Mouse (Mus musculus) forebrain, embryonic 13.5 days (tissue): ENCODE data around the gene Dirc2. TPM values are rescaled to one million over a fixed set of nuclear protein-coding genes. Genes with fewer than 3 reads are reported as not detected.

ENCODE experiments used
- ATAC-seq: fragments of 200-750 bp; cut with Nextera tagmentation; 2 replicates; pipeline ENCODE4 v1.8.0; 2017
- H3K27ac ChIP-seq: fragments of 300-500 bp; sonication (generic); 2 replicates; pipeline ENCODE4 v1.5.1; 2015; ENCODE audit warnings: inconsistent platforms, mild to moderate bottlenecking, moderate library complexity
- H3K27me3 ChIP-seq: fragments of 300-500 bp; sonication (generic); 2 replicates; pipeline ENCODE4 v1.6.1; 2015; ENCODE audit warnings: mild to moderate bottlenecking, inconsistent platforms
- H3K36me3 ChIP-seq: fragments of 300-500 bp; sonication (generic); 2 replicates; pipeline ENCODE4 v1.6.1; 2015; ENCODE audit warnings: mild to moderate bottlenecking, inconsistent platforms; ENCODE audit not compliant: poor library complexity, severe bottlenecking
- H3K4me1 ChIP-seq: fragments of 300-500 bp; sonication (generic); 2 replicates; pipeline ENCODE4 v1.6.1; 2015; ENCODE audit warnings: inconsistent platforms
- H3K4me2 ChIP-seq: fragments of 300-500 bp; sonication (generic); 2 replicates; pipeline ENCODE4 v1.6.1; 2015; ENCODE audit warnings: inconsistent platforms, mild to moderate bottlenecking, moderate library complexity
- H3K4me3 ChIP-seq: fragments of 300-500 bp; sonication (generic); 2 replicates; pipeline ENCODE4 v1.5.1; 2015; ENCODE audit warnings: mild to moderate bottlenecking, inconsistent platforms
- H3K9ac ChIP-seq: fragments of 300-500 bp; sonication (generic); 2 replicates; pipeline ENCODE4 v1.6.1; 2015; ENCODE audit warnings: mild to moderate bottlenecking, inconsistent platforms
- H3K9me3 ChIP-seq: fragments of 300-500 bp; sonication (generic); replicated peaks from 2 replicates; pipeline ENCODE4 v1.6.1; 2016; ENCODE audit warnings: inconsistent platforms
- WGBS: fragments of 180-500 bp; shearing (Covaris S2); methylation state at CpG from one replicate; pipeline ENCODE4 v1.1.7; 2015; 5-methylcytosine and 5-hydroxymethylcytosine counted together
- polyA plus RNA-seq: library from polyadenylated mRNA; unstranded; fragments of >200 nt; fragmentation: Nextera tagmentation; extraction: Ambion mirVana; gene quantifications from 2 replicates; pipeline ENCODE4 v1.2.1, GENCODE M21; 2015

The Dirc2 gene
- polyA plus RNA-seq, 1 experiment from 2014 or later = 23.8 TPM

GRCm38 (mm10) chr16:35701823-35702222 is 67.3 kb downstream of the Dirc2 start:
- H3K9ac ChIP-seq = no peak overlapping the region
- no peaks in the 10 kb centered on the region for H3K4me1 ChIP-seq
- no peak overlapping the region for H3K27ac ChIP-seq
- no peak for ATAC-seq
- H3K4me3 ChIP-seq = no peak overlapping the region
- H3K36me3 ChIP-seq = peaks cover 24% of the 10 kb centered on the region
- H3K27me3 ChIP-seq = no peaks in the 10 kb centered on the region
- WGBS = 87% methylated on average over 11 of the region's 11 CpGs
- no peak overlapping the region for H3K4me2 ChIP-seq
- H3K9me3 ChIP-seq = no peaks in the 10 kb centered on the region

GRCm38 (mm10) chr16:35696103-35696502 is 73.1 kb downstream of the Dirc2 start:
- Histone ChIP-seq H3K27me3 (no peaks in the 10 kb centered on the region), H3K36me3 (peaks cover 27% of the 10 kb centered on the region), H3K9me3 (no peaks in the 10 kb centered on the region), H3K9ac (no peak overlapping the region), H3K4me3 (no peak overlapping the region), H3K4me2 (no peak overlapping the region), H3K4me1 (no peaks in the 10 kb centered on the region), H3K27ac (no peak overlapping the region)
- ATAC-seq = no peak
- WGBS = 96% methylated on average over 2 of the region's 2 CpGs

DNA sequence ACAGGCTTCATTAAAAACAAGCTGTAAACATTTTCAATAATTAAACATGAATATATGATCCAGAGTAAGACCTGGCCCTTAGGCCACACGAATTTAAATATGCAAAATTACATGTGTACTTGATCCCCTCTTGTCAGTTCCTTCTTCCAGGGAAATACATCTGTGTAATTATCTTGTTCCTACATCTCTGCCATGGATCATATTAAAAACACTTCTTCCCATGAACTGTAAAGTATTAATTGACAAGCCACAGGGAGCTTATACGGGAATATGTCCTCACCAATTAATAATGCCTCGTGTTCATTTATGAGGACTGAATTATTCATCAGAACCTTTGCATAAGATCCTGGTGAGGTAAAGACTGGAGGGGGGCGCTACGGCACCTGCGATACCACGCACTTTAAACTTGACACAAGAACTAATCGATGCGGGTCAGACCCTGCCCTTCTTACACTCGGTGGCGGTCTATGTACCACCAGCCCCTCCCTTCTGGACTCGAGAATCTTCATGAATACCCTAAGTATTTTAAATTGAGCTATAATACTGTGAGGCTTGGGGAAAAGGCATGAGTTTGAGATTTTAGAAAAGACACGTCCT is 74.8 kb downstream of the Dirc2 start:
- H3K27ac ChIP-seq = no peak overlapping the region
- H3K27me3 ChIP-seq = no peaks in the 10 kb centered on the region
- H3K9ac ChIP-seq = no peak overlapping the region
- no peak overlapping the region for H3K4me2 ChIP-seq
- peaks cover 27% of the 10 kb centered on the region for H3K36me3 ChIP-seq
- no peaks in the 10 kb centered on the region for H3K4me1 ChIP-seq
- no peak for ATAC-seq
- H3K4me3 ChIP-seq = no peak overlapping the region
- H3K9me3 ChIP-seq = no peaks in the 10 kb centered on the region
- 79% methylated on average over 13 of the region's 13 CpGs for WGBS

DNA sequence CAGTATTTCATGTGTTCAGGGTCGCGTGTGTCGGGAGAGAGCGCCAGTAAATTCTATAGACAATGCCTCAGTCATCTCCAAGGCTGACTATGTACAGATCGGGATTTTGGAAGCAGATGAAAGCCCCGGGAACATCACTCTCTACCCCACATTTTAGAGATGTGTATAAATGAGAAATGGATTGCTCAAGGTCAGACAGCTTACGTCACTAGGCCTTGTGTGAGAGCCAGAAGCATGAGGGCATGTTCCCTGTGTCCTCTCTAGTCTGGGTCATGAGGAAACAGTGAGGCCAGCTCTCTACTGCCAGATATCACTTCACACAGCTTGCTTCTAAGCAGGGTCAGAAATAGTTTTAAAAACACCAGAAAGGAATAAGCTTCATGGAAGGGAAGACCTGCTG is 77.5 kb downstream of the Dirc2 start:
- WGBS = 91% methylated on average over 7 of the region's 7 CpGs
- Histone ChIP-seq H3K27me3 (no peaks in the 10 kb centered on the region), H3K4me1 (0 out of 2 replicates have a peak, but pooled peaks cover 5% of the 10 kb centered on the region), H3K36me3 (peaks cover 18% of the 10 kb centered on the region), H3K4me2 (no peak overlapping the region), H3K4me3 (no peak overlapping the region), H3K9ac (no peak overlapping the region), H3K27ac (no peak overlapping the region), H3K9me3 (no peaks in the 10 kb centered on the region)
- ATAC-seq = no peak

DNA sequence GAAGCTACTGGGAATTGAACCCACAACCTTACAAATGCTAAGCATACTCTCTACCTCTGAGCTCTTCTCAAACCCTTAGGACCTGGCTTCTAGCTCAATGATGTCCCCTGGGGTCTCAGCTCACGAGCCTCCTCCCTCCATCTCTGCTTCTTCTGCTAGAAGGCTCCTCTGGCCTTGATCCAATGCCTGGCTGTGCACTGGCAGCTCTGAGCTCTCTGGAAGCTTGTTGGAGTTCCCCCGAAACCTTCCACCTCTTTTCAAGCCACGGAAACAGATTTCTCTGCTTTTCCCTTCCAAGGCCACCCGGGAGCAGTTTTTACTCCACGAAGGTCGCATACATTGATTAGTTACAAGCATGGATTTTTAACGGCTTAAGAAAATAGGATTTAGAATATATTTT is 82.7 kb downstream of the Dirc2 start:
- no peak overlapping the region for H3K27ac ChIP-seq

GRCm38 (mm10) chr16:35685027-35685426 is 84.1 kb downstream of the Dirc2 start:
- ATAC-seq = no peak
- 85% methylated on average over 13 of the region's 13 CpGs for WGBS
- H3K4me2 ChIP-seq = no peak overlapping the region

More for the DNA sequence above, 82.7 kb downstream of the Dirc2 start:
- Histone ChIP-seq H3K4me3 (no peak overlapping the region), H3K9me3 (no peaks in the 10 kb centered on the region), H3K9ac (no peak overlapping the region), H3K27me3 (no peaks in the 10 kb centered on the region), H3K4me1 (0 out of 2 replicates have a peak, but pooled peaks cover 8% of the 10 kb centered on the region), H3K36me3 (no peaks in the 10 kb centered on the region), H3K4me2 (no peak overlapping the region)
- WGBS = 78% methylated on average over 7 of the region's 7 CpGs
- no peak for ATAC-seq

GRCm38 (mm10) chr16:35681327-35682108 is 87.6 kb downstream of the Dirc2 start:
- Histone ChIP-seq H3K9ac (no peak overlapping the region), H3K36me3 (no peaks in the 10 kb centered on the region), H3K9me3 (no peaks in the 10 kb centered on the region), H3K4me2 (no peak overlapping the region), H3K27me3 (no peaks in the 10 kb centered on the region), H3K4me3 (no peak overlapping the region), H3K27ac (no peak overlapping the region), H3K4me1 (0 out of 2 replicates have a peak, but pooled peaks cover 3% of the 10 kb centered on the region)
- ATAC-seq = no peak
- WGBS = 80% methylated on average over 17 of the region's 17 CpGs

More at GRCm38 (mm10) chr16:35685027-35685426, 84.1 kb downstream of the Dirc2 start:
- Histone ChIP-seq H3K4me3 (no peak overlapping the region), H3K27me3 (no peaks in the 10 kb centered on the region), H3K36me3 (no peaks in the 10 kb centered on the region), H3K4me1 (0 out of 2 replicates have a peak, but pooled peaks cover 8% of the 10 kb centered on the region), H3K9ac (no peak overlapping the region), H3K27ac (no peak overlapping the region), H3K9me3 (no peaks in the 10 kb centered on the region)

GRCm38 (mm10) chr16:35678476-35678875 is 90.7 kb downstream of the Dirc2 start:
- H3K9me3 ChIP-seq = no peaks in the 10 kb centered on the region
- 36% methylated on average over 3 of the region's 3 CpGs for WGBS
- H3K4me3 ChIP-seq = no peak overlapping the region
- H3K27ac ChIP-seq = no peak overlapping the region
- H3K4me1 ChIP-seq = no peaks in the 10 kb centered on the region
- H3K36me3 ChIP-seq = no peaks in the 10 kb centered on the region
- H3K4me2 ChIP-seq = no peak overlapping the region
- no peaks in the 10 kb centered on the region for H3K27me3 ChIP-seq
- no peak for ATAC-seq
- no peak overlapping the region for H3K9ac ChIP-seq

DNA sequence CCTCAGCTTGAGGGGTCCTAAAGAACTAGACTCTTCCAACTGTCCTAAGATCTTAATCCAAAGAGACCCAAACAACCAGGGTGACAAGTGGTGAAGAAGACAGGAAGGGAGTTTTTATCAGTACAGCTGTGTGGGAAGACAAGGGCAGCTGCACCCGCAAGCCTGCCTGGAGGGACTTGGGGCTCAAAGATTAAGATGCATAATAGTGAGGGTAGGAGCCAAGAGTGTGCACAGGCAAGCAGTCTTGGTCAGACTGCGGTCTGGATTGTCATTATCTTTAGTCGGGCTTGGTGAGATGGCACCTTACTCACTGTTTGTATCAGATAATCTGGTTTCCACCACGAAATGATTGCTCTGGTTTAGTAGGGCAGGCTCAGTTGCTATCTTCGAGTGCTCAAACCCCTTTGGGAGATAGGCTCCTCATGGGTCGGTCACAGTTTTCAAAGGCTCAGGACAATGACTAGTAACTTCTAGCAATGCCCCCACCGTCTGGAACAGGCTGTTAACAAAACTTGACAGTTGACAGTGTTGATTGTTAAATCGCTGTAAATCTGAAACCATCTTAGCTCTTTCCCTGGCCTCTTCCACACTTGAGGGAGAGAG is 91.5 kb downstream of the Dirc2 start:
- ATAC-seq = no peak
- Histone ChIP-seq H3K4me3 (no peak overlapping the region), H3K27me3 (no peaks in the 10 kb centered on the region), H3K4me2 (no peak overlapping the region), H3K9me3 (no peaks in the 10 kb centered on the region), H3K36me3 (no peaks in the 10 kb centered on the region), H3K27ac (no peak overlapping the region), H3K9ac (no peak overlapping the region), H3K4me1 (no peaks in the 10 kb centered on the region)
- WGBS = 81% methylated on average over 8 of the region's 8 CpGs

DNA sequence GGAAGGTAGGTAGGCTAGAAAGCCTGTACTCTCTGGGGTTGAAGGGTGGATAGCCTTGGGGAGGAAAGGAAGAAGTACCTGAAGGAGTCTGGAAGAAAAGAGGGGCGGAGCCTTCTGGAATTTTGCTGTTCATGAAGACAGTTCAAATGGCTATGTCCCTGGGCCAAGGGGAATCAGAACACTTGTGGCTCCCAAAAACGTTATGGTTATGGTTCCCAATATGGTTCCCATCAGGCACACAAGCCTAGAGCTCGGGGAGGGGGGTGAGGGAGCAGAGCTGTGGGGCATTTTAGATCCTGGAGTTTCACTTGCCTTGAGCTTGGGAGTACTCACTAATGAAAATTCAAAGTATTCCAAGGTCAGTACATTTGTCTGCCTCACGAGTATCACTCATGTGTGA is 104.3 kb downstream of the Dirc2 start:
- WGBS = 90% methylated on average over 4 of the region's 4 CpGs
- no peaks in the 10 kb centered on the region for H3K9me3 ChIP-seq
- H3K9ac ChIP-seq = no peak overlapping the region
- H3K4me3 ChIP-seq = no peak overlapping the region
- H3K27ac ChIP-seq = no peak overlapping the region
- H3K36me3 ChIP-seq = peaks cover 52% of the 10 kb centered on the region
- H3K4me1 ChIP-seq = no peaks in the 10 kb centered on the region
- H3K27me3 ChIP-seq = peaks cover 7% of the 10 kb centered on the region; the same call in 1 of the 2 replicates
- ATAC-seq = no peak
- H3K4me2 ChIP-seq = no peak overlapping the region

- Histone ChIP-seq H3K9me3 (no peaks in the 10 kb centered on the region), H3K36me3 (peaks cover 61% of the 10 kb centered on the region), H3K9ac (no peak overlapping the region), H3K4me3 (no peak overlapping the region), H3K27me3 (peaks cover 12% of the 10 kb centered on the region), H3K4me2 (no peak overlapping the region), H3K27ac (0 out of 2 replicates have a peak overlapping the region, but pooled peaks have one; percentile 20), H3K4me1 (no peaks in the 10 kb centered on the region)
- 0 out of 2 replicates have a peak, but pooled peaks have one; percentile 54 for ATAC-seq
- WGBS = 89% methylated on average over 9 of the region's 9 CpGs
Measured at GRCm38 (mm10) chr16:35663831-35664414, 105.2 kb downstream of the Dirc2 start.

GRCm38 (mm10) chr16:35660222-35660621 is 108.9 kb downstream of the Dirc2 start:
- peak overlapping the region; percentile 10 for H3K4me3 ChIP-seq
- no peaks in the 10 kb centered on the region for H3K4me1 ChIP-seq
- no peak overlapping the region for H3K27ac ChIP-seq
- peaks cover 15% of the 10 kb centered on the region for H3K27me3 ChIP-seq
- no peaks in the 10 kb centered on the region for H3K9me3 ChIP-seq
- peak overlapping the region; percentile 33 for H3K4me2 ChIP-seq
- H3K36me3 ChIP-seq = peaks cover 89% of the 10 kb centered on the region
- no peak for ATAC-seq
- 32% methylated on average over 36 of the region's 36 CpGs for WGBS
- H3K9ac ChIP-seq = no peak overlapping the region
